8 mouse cellular contexts compared by ENCODE assay signal in the genomic region with DNA sequence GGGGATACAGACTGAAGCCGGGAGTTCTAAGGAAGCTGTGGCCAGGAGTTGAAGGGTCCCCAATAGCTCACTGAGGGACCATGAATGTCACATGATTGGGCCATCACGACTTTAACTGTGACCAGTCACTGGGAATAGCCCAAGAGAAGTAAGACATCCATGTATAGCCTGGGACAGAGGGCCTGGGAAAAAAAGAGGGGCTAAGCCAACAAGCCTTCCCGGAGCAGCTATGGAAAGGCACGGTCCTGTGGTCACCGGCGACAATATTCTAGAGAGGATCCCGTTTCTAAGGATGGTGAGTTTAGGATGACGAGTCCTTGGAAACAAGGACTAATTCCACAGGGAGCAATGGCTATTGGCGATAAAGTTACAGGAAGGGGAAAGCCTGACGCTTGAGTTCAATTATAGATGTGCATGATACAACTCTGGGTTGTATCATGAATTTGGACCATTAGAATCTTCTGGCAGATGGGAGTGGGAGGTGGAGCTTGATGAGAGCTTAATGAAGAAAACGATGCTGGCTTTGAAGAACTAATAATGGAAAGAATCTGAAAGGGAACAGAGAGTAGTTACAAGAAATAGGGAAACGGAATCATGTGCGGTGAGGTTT.
DNase-seq lines count a peak whose midpoint lies in the region; ATAC-seq and TF ChIP-seq lines count a peak whose summit lies in the region.

No protein-coding gene starts in this region.

- ATAC-seq in forebrain, embryonic 16.5 days: peak; percentile 43

- WGBS in kidney, adult 2 months: 50% methylated on average over 13 of the region's 13 CpGs
- WGBS in bone marrow, adult 2 months: 68% methylated on average over 13 of the region's 13 CpGs
- 38% methylated on average over 13 of the region's 13 CpGs for WGBS in forebrain, embryonic 16.5 days

- H3K9ac ChIP-seq in forebrain, embryonic 16.5 days (replicated peaks; ENCODE audit: low read depth, low read length): peak overlapping the region; percentile 83

- H3K36me3 ChIP-seq in kidney, adult 2 months (ENCODE audit: control insufficient read depth, insufficient read depth, low read length): peaks cover 1% of the 10 kb centered on the region; the same call in 1 of the 2 replicates
- no peaks in the 10 kb centered on the region for H3K36me3 ChIP-seq in forebrain, embryonic 16.5 days (ENCODE audit: control insufficient read depth, insufficient read depth)

- no peaks in the 10 kb centered on the region for H3K9me3 ChIP-seq in forebrain, embryonic 16.5 days (ENCODE audit: control insufficient read depth, low read length)

- TF ChIP-seq CTCF in kidney, adult 2 months (conservative IDR thresholded peaks at IDR 0.05; ENCODE audit: insufficient read depth, insufficient read length, low read depth, low read length): no peak
- no peak for TF ChIP-seq CTCF in bone marrow, adult 2 months (IDR thresholded peaks at IDR 0.05; ENCODE audit: control insufficient read depth, insufficient read depth, low read length)

- H3K4me3 ChIP-seq in kidney, adult 2 months (ENCODE audit: insufficient read depth, low read depth, low read length): peak overlapping the region; percentile 85
- peak overlapping the region; percentile 77 for H3K4me3 ChIP-seq in bone marrow, adult 2 months (replicated peaks; ENCODE audit: control insufficient read depth, low read depth, low read length)
- H3K4me3 ChIP-seq in forebrain, embryonic 16.5 days (replicated peaks; ENCODE audit: low read length): peak overlapping the region; percentile 66

- TF ChIP-seq POLR2A in kidney, adult 2 months (IDR thresholded peaks at IDR 0.05; ENCODE audit: low read depth, low read length): no peak
- no peak for TF ChIP-seq POLR2A in bone marrow, adult 2 months (IDR thresholded peaks at IDR 0.05; ENCODE audit: borderline replicate concordance, control insufficient read depth, low read depth, low read length)

- peak overlapping the region; percentile 68 for H3K4me2 ChIP-seq in forebrain, embryonic 16.5 days (ENCODE audit: low read length)

- H3K27ac ChIP-seq in kidney, adult 2 months (ENCODE audit: insufficient read depth, low read depth, low read length): no peak overlapping the region
- peak overlapping the region; percentile 85; the same call in 1 of the 2 replicates for H3K27ac ChIP-seq in bone marrow, adult 2 months (ENCODE audit: control insufficient read depth, insufficient read depth, low read depth, low read length, poor library complexity)
- peak overlapping the region; percentile 76 for H3K27ac ChIP-seq in forebrain, embryonic 16.5 days (ENCODE audit: low read length)

- DNase-seq in kidney, adult 2 months: no peak
- no peak for DNase-seq in kidney, adult 18-20 months
- DNase-seq in mesoderm, embryonic 11.5 days (ENCODE audit: low read depth, low spot score): peak; percentile 15
- no peak for DNase-seq in urinary bladder, postnatal 14 days (ENCODE audit: low spot score)
- DNase-seq in frontal cortex, postnatal 25 days (ENCODE audit: low spot score in 2 of 2): no peak
- DNase-seq in gastrocnemius, postnatal 25 days: no peak

- H3K4me1 ChIP-seq in kidney, adult 2 months (ENCODE audit: control insufficient read depth, insufficient read depth, low read length): no peaks in the 10 kb centered on the region
- no peaks in the 10 kb centered on the region for H3K4me1 ChIP-seq in bone marrow, adult 2 months (ENCODE audit: control insufficient read depth, insufficient read depth, low read length)
- peaks cover 4% of the 10 kb centered on the region; the same call in 1 of the 2 replicates for H3K4me1 ChIP-seq in forebrain, embryonic 16.5 days (replicated peaks; ENCODE audit: control insufficient read depth, insufficient read depth, low read length)

- H3K27me3 ChIP-seq in kidney, adult 2 months (replicated peaks; ENCODE audit: control insufficient read depth, insufficient read depth, low read length): no peaks in the 10 kb centered on the region
- no peaks in the 10 kb centered on the region for H3K27me3 ChIP-seq in forebrain, embryonic 16.5 days (replicated peaks; ENCODE audit: control insufficient read depth, insufficient read depth, low read length)
